Mouse (Mus musculus) testis, postnatal 14 days (tissue): Measurements from ENCODE around the gene Ubxn6.
A peak's percentile ranks its signal among the peaks of the same experiment; 100 is the strongest.

Experiments
- DNase-seq: peaks from one replicate; pipeline ENCODE4 v3.0.0; 2021; ENCODE audit warnings: low spot score

Gene Ubxn6

GRCm38 (mm10) chr17:56054938-56055337 is 19.9 kb downstream of the Ubxn6 start:
- no peak for DNase-seq

- DNase-seq: no peak
These were observed 23.5 kb downstream of the Ubxn6 start for GRCm38 (mm10) chr17:56051369-56051768.

- DNase-seq: no peak
These were observed 34.0 kb downstream of the Ubxn6 start for GRCm38 (mm10) chr17:56040857-56041163.

GRCm38 (mm10) chr17:56040030-56040856 is 34.6 kb downstream of the Ubxn6 start, which contains the start of gene Chaf1a:
Gene Chaf1a, plus strand, starts transcription at chr17:56040439.
- peak; percentile 98 for DNase-seq

- no peak for DNase-seq
These were observed 35.5 kb downstream of the Ubxn6 start for GRCm38 (mm10) chr17:56039345-56039744.

- DNase-seq: no peak
These were observed 36.1 kb downstream of the Ubxn6 start for GRCm38 (mm10) chr17:56038583-56039261.

- peak; percentile 51 for DNase-seq
These were observed 37.9 kb downstream of the Ubxn6 start for GRCm38 (mm10) chr17:56036901-56037287.

GRCm38 (mm10) chr17:56036176-56036900 is 38.5 kb downstream of the Ubxn6 start, which contains the start of gene Sh3gl1:
Gene Sh3gl1, minus strand, starts transcription at chr17:56036635.
- DNase-seq: peak; percentile 99

- no peak for DNase-seq
These were observed 39.6 kb downstream of the Ubxn6 start for GRCm38 (mm10) chr17:56035216-56035615.

- no peak for DNase-seq
These were observed 40.1 kb downstream of the Ubxn6 start for GRCm38 (mm10) chr17:56034726-56035100.

GRCm38 (mm10) chr17:56034040-56034725 is 40.6 kb downstream of the Ubxn6 start:
- no peak for DNase-seq

GRCm38 (mm10) chr17:56032831-56033230 is 42.0 kb downstream of the Ubxn6 start:
- DNase-seq: no peak

- DNase-seq: no peak
These were observed 42.6 kb downstream of the Ubxn6 start for GRCm38 (mm10) chr17:56032127-56032733.

- DNase-seq: no peak
These were observed 43.4 kb downstream of the Ubxn6 start for GRCm38 (mm10) chr17:56031431-56031830.

- DNase-seq: no peak
These were observed 43.9 kb downstream of the Ubxn6 start for GRCm38 (mm10) chr17:56030919-56031318.

GRCm38 (mm10) chr17:56030238-56030870 is 44.5 kb downstream of the Ubxn6 start:
- DNase-seq: no peak

GRCm38 (mm10) chr17:56027801-56028441 is 46.9 kb downstream of the Ubxn6 start:
- DNase-seq: no peak

- DNase-seq: no peak
These were observed 47.9 kb downstream of the Ubxn6 start for GRCm38 (mm10) chr17:56026881-56027280.

- no peak for DNase-seq
These were observed 48.5 kb downstream of the Ubxn6 start for GRCm38 (mm10) chr17:56026303-56026702.

- no peak for DNase-seq
These were observed 49.9 kb downstream of the Ubxn6 start for GRCm38 (mm10) chr17:56024931-56025330.

- no peak for DNase-seq
These were observed 50.4 kb downstream of the Ubxn6 start for GRCm38 (mm10) chr17:56024476-56024875.
